Mouse (Mus musculus) myocyte (in vitro differentiated cells): ENCODE measurements around the gene Rc3h1.

ENCODE experiments used
- CEBPB ChIP-seq: IDR thresholded peaks from 2 replicates; pipeline ENCODE4 v1.6.1; 2011; ENCODE audit warnings: mild to moderate bottlenecking, moderate library complexity; ENCODE audit not compliant: poor library complexity, insufficient read depth, severe bottlenecking
- E2F4 ChIP-seq: IDR thresholded peaks from one replicate; pipeline ENCODE4 v1.6.1; 2011; ENCODE audit warnings: mild to moderate bottlenecking, control low read depth, moderate library complexity; ENCODE audit not compliant: insufficient read depth
- MAX ChIP-seq: IDR thresholded peaks from one replicate; pipeline ENCODE4 v1.6.1; 2011; ENCODE audit warnings: low read depth, mild to moderate bottlenecking, control low read depth
- MYOD1 ChIP-seq, 3 experiments: IDR thresholded peaks; one replicate each; pipeline ENCODE4 v1.6.1; 2011; ENCODE audit warnings: control low read depth in 2 of 3, low read depth in 2 of 3, mild to moderate bottlenecking in 2 of 3, moderate library complexity in 1 of 3; ENCODE audit not compliant: insufficient read length in 2 of 3, control insufficient read depth in 1 of 3
- MYOG ChIP-seq, 3 experiments: IDR thresholded peaks; one replicate each; pipeline ENCODE4 v1.6.1; 2011; ENCODE audit warnings: control low read depth in 2 of 3, low read depth in 2 of 3, mild to moderate bottlenecking in 2 of 3; ENCODE audit not compliant: insufficient read length in 2 of 3, control insufficient read depth in 1 of 3, insufficient read depth in 1 of 3
- POLR2A ChIP-seq: IDR thresholded peaks from one replicate; pipeline ENCODE4 v1.6.1; 2011; ENCODE audit warnings: low read depth, mild to moderate bottlenecking, control low read depth, moderate library complexity; ENCODE audit not compliant: insufficient read length
- POLR2AphosphoS2 ChIP-seq: IDR thresholded peaks from one replicate; pipeline ENCODE4 v1.6.1; 2011; ENCODE audit warnings: low read depth, control low read depth; ENCODE audit not compliant: insufficient read length
- SRF ChIP-seq: IDR thresholded peaks from one replicate; pipeline ENCODE4 v1.6.1; 2011; ENCODE audit warnings: low read depth; ENCODE audit not compliant: control insufficient read depth, insufficient read length
- USF1 ChIP-seq: IDR thresholded peaks from one replicate; pipeline ENCODE4 v1.6.1; 2011; ENCODE audit warnings: low read depth, mild to moderate bottlenecking, control low read depth, moderate library complexity

- TF ChIP-seq POLR2A (no peak), CEBPB (no peak), MAX (no peak), E2F4 (no peak), MYOD1 (IDR thresholded peaks at IDR 0.05; ENCODE audit: control insufficient read depth in 1 of 3, insufficient read length in 2 of 3, low read depth in 2 of 3) (no peak), SRF (no peak), POLR2AphosphoS2 (no peak), USF1 (no peak), MYOG (IDR thresholded peaks at IDR 0.05; ENCODE audit: control insufficient read depth in 1 of 3, insufficient read depth in 1 of 3, insufficient read length in 2 of 3, low read depth in 2 of 3) (no peak)
Measured at GRCm38 (mm10) chr1:161004942-161005341, 98.7 kb downstream of the Rc3h1 start.
